Mouse (Mus musculus): ENCODE data around the gene Cpvl.

Cpvl gene

GRCm38 (mm10) chr6:53972238-53972743 lies 6.2 kb downstream of the Cpvl start:
- no peak for DNase-seq (ENCODE audit: low read depth, low spot score)

DNA sequence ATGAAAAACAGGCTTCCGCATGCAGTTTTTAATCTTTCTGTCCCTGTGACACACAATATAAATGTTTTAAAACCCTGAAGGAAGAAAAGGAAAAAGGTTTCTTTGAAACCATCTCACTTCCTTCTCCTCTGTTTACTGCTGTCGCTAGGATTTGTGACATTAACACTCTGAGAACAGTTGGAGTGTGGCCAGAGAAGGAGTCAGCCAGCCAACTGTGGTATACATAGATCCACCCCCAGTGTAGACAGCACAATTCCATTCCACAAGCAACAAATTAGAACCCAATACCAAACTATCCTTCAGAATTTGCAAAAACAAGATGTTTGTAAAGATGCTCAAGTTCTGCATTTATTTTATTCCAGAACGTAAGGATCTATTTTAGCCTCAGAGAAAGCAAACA lies 6.7 kb downstream of the Cpvl start:
- DNase-seq (ENCODE audit: low read depth, low spot score) = no peak

DNA sequence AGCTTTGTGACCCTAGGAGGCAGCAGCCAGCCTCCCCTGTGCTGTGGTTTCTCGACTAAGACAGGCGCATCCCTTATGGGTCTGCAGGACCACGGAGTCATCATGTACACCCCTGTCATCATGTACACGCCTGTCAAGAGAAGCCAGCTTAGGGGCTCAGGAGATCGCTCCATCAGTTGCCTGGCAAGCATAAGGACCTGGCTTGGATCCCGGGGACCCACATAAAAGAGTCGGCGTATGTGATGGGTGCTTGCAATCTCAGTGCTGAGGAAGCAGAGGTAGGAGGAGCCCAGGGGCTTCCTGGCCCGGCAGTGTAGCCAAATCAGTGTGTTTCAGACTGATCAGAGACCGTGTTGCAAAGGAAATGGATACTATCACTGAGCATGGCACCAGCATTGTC lies 9.4 kb downstream of the Cpvl start:
- no peak for DNase-seq (ENCODE audit: low read depth, low spot score)

DNA sequence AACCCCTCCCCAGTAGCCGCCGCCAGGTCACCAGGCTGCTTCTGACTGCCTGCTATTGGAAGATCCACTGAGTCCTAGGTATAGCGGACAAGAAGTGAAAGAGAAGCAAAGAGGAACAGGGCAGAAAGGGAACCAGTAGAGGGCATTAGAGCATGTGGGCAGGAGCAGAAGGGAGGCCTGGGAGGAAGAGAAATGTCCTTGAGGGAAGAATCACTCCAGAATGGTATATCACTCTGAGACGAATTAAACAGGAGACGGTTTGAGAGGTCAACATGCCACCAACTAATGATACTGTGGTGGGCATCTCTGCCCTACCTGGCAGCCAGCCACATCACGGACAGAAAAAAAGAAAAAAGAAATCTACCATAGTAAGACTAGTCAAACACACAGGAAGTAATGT lies 9.9 kb downstream of the Cpvl start:
- DNase-seq (ENCODE audit: low read depth, low spot score) = no peak

DNA sequence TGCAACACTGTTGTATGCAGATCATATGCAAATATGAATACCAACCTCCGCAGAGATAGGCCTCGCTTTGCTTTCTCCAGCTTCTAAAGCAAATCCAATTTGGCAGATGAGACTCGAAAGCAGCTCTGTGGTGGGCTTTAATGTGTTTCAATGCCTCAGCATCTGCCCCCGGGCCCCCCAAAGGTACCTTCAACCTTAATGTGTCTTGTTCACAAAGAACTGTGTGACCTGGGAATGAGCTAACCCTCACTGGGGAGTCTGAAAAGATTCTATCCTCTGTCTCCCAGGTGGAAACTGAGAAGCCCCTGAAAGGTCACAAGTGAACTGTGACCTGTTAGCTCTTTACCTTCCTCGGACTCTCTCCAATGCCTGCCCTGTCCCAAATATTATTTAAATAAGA lies 11.9 kb downstream of the Cpvl start:
- no peak for DNase-seq (ENCODE audit: low read depth, low spot score)

DNA sequence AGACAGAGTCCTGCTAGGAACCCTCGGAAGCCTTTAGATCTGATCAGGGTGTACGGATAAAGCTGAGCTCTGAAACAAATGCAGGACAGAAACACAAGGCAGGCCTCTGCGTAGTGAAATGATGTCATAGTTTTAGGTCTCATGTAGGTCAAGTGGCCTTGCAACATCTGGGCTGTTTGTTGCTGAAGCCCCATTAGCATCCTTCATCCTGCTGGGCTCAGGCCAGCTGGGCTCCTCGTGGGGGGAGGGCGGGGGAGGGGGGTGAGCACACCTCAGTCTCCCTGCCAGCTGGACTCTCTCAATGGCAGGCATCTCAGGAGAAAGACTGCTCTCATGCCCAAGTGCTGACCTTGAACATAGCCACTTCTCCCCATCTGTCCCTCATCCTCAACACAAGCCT lies 12.6 kb downstream of the Cpvl start:
- no peak for DNase-seq (ENCODE audit: low read depth, low spot score)

DNA sequence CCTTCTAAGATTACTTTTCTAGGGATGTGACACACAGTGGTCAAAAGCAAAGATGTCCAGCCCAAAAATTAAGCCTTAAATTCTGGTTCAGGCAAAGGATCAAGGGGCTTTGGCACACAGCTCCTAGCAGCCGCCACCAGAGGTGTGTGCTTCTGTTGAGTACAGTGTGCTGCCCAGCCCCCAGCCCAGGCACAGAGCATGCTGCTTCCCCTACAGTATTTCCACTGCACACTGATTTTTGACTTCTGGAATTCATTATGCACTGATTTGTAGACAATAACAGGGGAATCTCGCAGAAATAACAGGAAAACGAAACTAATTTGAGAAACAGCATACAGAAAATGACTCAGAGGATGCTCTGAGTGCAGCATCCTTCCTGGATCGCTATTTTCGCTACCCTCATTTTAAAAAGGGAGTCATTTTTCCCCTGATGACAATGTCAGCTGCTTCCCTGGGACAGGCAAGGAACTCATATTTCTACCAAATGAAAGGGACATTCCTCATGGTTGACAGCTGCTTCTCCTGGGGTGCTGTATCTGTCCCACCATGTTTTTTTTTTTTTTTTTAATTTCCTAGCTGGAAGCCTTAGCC lies 14.5 kb downstream of the Cpvl start:
- DNase-seq (ENCODE audit: low read depth, low spot score) = no peak

GRCm38 (mm10) chr6:53962006-53962405 lies 16.5 kb downstream of the Cpvl start:
- DNase-seq (ENCODE audit: low read depth, low spot score) = no peak

DNA sequence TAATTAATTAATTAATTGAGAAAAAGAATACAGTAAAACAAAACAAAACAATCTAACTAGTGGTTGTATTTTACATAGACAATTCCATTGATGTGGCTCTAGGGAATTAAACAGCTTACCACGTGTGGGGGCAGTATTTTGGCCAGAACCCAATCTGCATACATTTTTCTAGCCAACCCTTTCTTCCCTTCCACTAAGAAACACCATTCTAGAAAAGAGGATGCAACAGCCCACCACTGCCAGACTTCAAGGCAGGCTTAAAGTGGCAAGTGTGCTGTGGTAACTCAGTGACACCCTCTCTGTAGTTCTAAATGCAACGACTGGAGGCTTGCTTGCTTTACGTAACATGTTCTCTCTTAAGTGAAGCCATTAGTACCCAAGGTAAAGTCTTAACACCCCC lies 18.6 kb downstream of the Cpvl start:
- DNase-seq (ENCODE audit: low read depth, low spot score) = no peak

DNA sequence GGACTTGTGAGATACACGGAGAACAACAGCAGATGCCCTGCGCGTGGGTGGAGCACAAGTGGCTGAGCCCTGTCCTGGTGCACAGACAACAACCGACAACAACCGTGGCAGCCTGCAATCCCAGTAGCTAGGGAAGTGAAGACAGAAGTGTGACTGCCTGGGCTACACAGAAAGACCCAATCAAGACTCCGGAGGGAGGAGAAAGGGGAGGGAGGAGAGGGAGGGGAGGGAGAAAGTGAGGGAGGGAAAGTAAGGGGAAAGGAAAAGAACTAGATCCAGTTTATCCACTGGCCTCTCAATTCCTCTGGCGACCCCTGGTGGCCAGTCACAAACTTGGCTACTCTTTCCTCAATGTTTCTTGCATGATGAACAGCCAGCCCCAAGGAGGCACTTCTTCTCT lies 20.1 kb downstream of the Cpvl start:
- peak; percentile 90 for DNase-seq (ENCODE audit: low read depth, low spot score)

DNA sequence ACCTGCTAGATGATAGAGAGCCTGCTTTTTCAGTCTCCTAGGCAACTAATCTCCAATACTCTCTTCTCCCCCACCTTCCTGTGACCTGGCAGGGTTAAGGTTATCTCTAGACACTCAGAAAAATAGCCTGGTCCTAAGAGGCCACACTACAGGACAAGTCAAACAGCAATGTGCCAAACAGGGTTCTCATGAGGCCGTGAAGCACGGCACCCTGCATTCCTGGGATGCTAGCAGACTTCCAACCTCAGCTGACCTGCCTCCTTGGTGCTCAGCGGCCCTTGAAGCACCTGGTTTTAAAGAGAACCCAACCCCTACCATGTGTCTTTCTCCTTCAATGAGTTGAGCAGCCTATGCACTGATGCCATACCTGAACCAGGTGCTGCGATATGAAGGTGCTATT lies 22.0 kb downstream of the Cpvl start:
- no peak for DNase-seq (ENCODE audit: low read depth, low spot score)

DNA sequence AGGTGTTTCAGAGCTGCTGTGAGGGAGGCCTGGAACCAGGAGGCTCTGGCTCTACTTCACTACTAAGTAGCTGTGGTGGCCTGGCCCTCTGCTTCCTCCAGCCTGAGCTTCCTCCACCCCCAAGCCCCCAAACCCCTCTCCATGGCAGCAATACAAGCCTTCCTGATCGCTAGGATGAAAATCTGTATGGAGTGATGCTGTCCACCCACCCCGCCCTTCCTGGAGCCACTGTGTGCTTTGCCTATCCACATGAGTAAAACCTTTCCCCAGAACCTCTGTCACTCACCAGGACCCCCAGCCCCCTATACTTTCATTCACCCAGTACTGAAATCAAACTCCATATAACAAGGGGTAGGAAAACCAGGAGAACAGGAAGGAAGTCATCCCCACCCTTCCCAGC lies 22.6 kb downstream of the Cpvl start:
- DNase-seq (ENCODE audit: low read depth, low spot score) = no peak

GRCm38 (mm10) chr6:53955271-53955670 lies 23.2 kb downstream of the Cpvl start:
- DNase-seq (ENCODE audit: low read depth, low spot score) = no peak

GRCm38 (mm10) chr6:53954106-53954505 lies 24.4 kb downstream of the Cpvl start:
- no peak for DNase-seq (ENCODE audit: low read depth, low spot score)

DNA sequence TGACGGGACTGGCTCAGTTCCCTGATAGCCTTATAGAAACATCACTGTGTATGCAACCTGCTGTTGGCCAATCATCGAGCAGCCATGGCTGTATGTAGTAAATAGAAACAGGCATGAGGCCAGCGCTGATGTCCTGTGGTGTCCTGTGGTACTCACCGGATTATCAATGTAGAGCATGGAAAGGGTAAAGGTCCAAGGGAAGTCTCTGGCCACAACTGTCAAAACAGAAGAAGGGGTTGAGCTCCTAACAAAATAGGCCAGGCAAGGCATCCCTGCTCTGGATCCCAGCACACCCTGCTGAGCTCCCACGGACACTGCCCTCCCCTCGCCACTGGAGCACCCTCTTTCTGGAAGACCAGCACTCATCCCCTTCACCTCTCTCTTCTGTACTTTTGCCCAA lies 25.1 kb downstream of the Cpvl start:
- no peak for DNase-seq (ENCODE audit: low read depth, low spot score)

DNA sequence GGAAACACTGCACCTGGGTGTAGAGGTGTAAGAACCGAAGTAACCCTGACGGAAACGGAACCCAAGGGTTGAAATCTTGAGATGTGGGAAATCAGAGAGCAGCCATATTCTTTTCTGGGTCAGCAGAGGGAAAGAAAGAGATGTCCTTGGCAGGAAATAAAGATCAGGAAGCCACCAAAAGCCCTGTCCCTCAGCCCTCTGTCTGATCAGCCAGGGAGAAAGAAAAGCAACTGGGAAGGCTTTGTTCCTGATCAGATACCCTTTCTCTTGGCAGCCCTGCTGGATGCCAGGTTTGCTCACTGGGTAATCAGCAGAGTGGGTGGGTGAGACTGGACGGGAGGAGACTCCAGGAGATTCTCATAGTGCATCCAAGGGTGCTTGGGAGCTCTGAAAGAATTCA lies 27.1 kb downstream of the Cpvl start:
- DNase-seq (ENCODE audit: low read depth, low spot score) = no peak

DNA sequence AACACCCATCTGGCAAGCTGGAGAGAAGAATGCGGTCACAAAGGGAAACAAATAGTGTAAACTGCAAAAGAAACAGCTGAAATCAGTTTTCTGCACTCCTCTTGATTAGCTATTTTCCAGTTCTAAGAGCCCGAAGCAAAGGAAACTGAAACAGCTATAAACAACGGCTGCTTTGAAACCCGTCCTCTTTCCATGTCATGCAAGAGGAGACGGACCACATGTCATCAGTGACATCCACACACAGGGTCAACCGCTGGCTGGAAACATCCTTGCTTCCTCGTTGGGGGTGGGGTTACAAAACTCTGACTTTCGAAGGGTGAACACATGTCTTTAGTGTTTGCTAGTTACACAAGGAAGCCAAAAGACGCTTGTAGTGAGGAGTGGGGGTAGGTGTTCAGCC lies 27.6 kb downstream of the Cpvl start:
- DNase-seq (ENCODE audit: low read depth, low spot score) = no peak

GRCm38 (mm10) chr6:53948388-53949035 lies 30.0 kb downstream of the Cpvl start:
- DNase-seq (ENCODE audit: low read depth, low spot score) = no peak

DNA sequence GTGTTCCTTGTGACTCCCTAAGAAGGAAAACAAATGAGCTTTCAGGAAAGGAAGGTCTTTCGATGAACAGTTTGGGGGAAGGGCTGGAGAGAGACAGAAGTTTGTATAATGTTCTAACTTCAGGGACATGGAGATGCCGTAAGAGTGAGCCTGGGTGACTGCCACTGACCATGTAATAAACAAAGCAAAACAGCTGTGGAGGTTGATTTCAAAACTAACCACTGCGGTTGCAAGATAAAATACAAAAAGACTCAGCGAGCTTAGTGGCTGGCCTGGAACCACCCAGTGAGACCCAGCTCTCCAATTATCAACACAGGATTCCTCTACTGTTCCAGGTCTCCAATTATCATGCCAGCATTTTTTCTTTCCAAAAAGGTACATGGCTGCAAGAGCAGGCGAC lies 33.6 kb downstream of the Cpvl start:
- no peak for DNase-seq (ENCODE audit: low read depth, low spot score)

GRCm38 (mm10) chr6:53944417-53944816 lies 34.1 kb downstream of the Cpvl start:
- no peak for DNase-seq (ENCODE audit: low read depth, low spot score)

- DNase-seq (ENCODE audit: low read depth, low spot score) = no peak
Observed at GRCm38 (mm10) chr6:53942190-53942831, 36.2 kb downstream of the Cpvl start.

DNA sequence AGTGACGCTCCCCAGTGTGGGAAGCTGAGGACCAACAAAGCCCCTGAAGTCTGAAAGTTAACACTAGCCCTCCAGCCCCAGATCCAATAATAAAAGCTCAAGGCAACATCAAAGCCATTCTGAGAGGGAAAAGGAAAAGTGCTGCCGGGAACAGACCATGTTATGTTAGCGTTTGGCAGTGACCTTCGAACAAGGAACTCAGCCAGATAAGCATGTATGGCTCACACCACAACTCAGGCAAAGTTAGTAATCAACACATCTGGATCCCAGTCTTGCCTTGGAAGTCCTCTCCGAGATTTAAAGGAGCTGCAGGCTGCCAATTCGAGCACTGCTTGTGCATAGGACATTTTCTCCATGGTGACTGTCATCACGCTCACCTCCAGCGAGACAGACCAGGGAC lies 38.7 kb downstream of the Cpvl start:
- no peak for DNase-seq (ENCODE audit: low read depth, low spot score)

GRCm38 (mm10) chr6:53938942-53939341 lies 39.5 kb downstream of the Cpvl start:
- no peak for DNase-seq (ENCODE audit: low read depth, low spot score)

Data from forelimb bud, embryonic 11.5 days (tissue).